In the genomic region with DNA sequence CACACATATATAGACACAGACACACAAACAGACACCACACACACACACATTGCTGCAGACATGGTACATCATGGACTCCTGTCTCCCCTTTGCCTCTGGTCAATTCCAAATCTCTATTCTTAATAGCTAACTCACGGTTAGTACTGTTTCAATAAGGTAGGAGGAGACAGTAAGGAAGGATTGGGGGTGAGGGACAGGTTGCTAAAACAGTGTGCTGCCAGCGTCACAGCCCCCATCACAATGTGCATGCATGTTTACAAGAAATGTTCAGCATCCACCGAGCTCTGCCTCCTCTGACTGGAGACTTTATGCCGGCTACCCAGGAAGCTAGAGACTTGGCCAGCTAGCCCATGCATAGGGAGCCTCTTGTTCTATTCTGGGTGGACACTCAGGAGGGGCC, we compare ENCODE assay signal across 15 mouse cellular contexts. TPM values are rescaled to one million over a fixed set of nuclear protein-coding genes. Genes with fewer than 3 reads are reported as not detected.
DNase-seq lines count a peak whose midpoint lies in the region; ATAC-seq and TF ChIP-seq lines count a peak whose summit lies in the region.
"Had no signal": no experiment of that assay in that cellular context is flagged by ENCODE, and none has a peak within 500 bp of the region (broad histone marks: within the 10 kb centered on the region; RNA-seq: fewer than 3 reads in every experiment).

No protein-coding gene starts in this region.

- peaks cover under 1% of the 10 kb centered on the region; the same call in 1 of the 2 replicates for H3K36me3 ChIP-seq in hindbrain, embryonic 13.5 days
- peaks cover 4% of the 10 kb centered on the region for H3K36me3 ChIP-seq in hindbrain, embryonic 10.5 days
- H3K36me3 ChIP-seq in hindbrain, postnatal 0 days (ENCODE audit: insufficient read depth, low read length): no peaks in the 10 kb centered on the region
- H3K36me3 ChIP-seq: liver, embryonic 12.5 days had no signal

- no peaks in the 10 kb centered on the region for H3K9me3 ChIP-seq in hindbrain, embryonic 13.5 days
- no peaks in the 10 kb centered on the region for H3K9me3 ChIP-seq in hindbrain, embryonic 10.5 days
- no peaks in the 10 kb centered on the region for H3K9me3 ChIP-seq in hindbrain, postnatal 0 days (ENCODE audit: low read length)
- H3K9me3 ChIP-seq: embryonic facial prominence, embryonic 12.5 days; liver, embryonic 12.5 days had no signal

- no peak for DNase-seq in hindbrain, embryonic 10.5 days (ENCODE audit: low spot score)
- peak; percentile 15 for DNase-seq in thymus, postnatal 0 days (ENCODE audit: low spot score)
- DNase-seq in thymus, adult 18-20 months: no peak
- DNase-seq in hindbrain, postnatal 0 days (ENCODE audit: low spot score): no peak
- no peak for DNase-seq in adrenal gland, adult 8-10 months
- DNase-seq in urinary bladder, postnatal 14 days (ENCODE audit: low spot score): no peak
- DNase-seq in urinary bladder, postnatal 36 days (ENCODE audit: low spot score in 2 of 2): no peak
- DNase-seq: cerebellum, postnatal 25 days; kidney, adult 9 months; right cerebral cortex, postnatal 25 days had no signal

- peak overlapping the region; percentile 59 for H3K9ac ChIP-seq in hindbrain, embryonic 13.5 days
- H3K9ac ChIP-seq in hindbrain, postnatal 0 days (replicated peaks; ENCODE audit: low read length): 0 out of 2 replicates have a peak overlapping the region, but pooled peaks have one; percentile 18
- H3K9ac ChIP-seq: embryonic facial prominence, embryonic 12.5 days; liver, embryonic 12.5 days had no signal

- no peak overlapping the region for H3K27ac ChIP-seq in hindbrain, embryonic 13.5 days
- no peak overlapping the region for H3K27ac ChIP-seq in hindbrain, embryonic 10.5 days
- H3K27ac ChIP-seq in hindbrain, postnatal 0 days: no peak overlapping the region
- H3K27ac ChIP-seq: embryonic facial prominence, embryonic 12.5 days; liver, embryonic 12.5 days had no signal

- ATAC-seq in hindbrain, embryonic 13.5 days (ENCODE audit: low FRiP score): no peak
- 0 out of 2 replicates have a peak, but pooled peaks have one; percentile 27 for ATAC-seq in hindbrain, postnatal 0 days
- ATAC-seq: liver, embryonic 12.5 days had no signal

- H3K4me2 ChIP-seq in hindbrain, embryonic 13.5 days: peak overlapping the region; percentile 79
- peak overlapping the region; percentile 19; the same call in 1 of the 2 replicates for H3K4me2 ChIP-seq in hindbrain, postnatal 0 days (ENCODE audit: low read depth, low read length)
- H3K4me2 ChIP-seq: embryonic facial prominence, embryonic 12.5 days; liver, embryonic 12.5 days had no signal

- peaks cover 95% of the 10 kb centered on the region for H3K4me1 ChIP-seq in hindbrain, embryonic 13.5 days (replicated peaks)
- H3K4me1 ChIP-seq in hindbrain, embryonic 10.5 days (replicated peaks): peaks cover 49% of the 10 kb centered on the region
- 0 out of 2 replicates have a peak, but pooled peaks cover 5% of the 10 kb centered on the region for H3K4me1 ChIP-seq in hindbrain, postnatal 0 days (ENCODE audit: insufficient read depth, low read length)
- H3K4me1 ChIP-seq: liver, embryonic 12.5 days had no signal

- peak overlapping the region; percentile 15 for H3K4me3 ChIP-seq in hindbrain, embryonic 13.5 days
- no peak overlapping the region for H3K4me3 ChIP-seq in hindbrain, embryonic 10.5 days
- no peak overlapping the region for H3K4me3 ChIP-seq in hindbrain, postnatal 0 days (ENCODE audit: low read length)
- H3K4me3 ChIP-seq: embryonic facial prominence, embryonic 12.5 days; liver, embryonic 12.5 days had no signal

- peaks cover under 1% of the 10 kb centered on the region; the same call in 1 of the 2 replicates for H3K27me3 ChIP-seq in hindbrain, embryonic 13.5 days
- H3K27me3 ChIP-seq in hindbrain, embryonic 10.5 days (ENCODE audit: insufficient read depth, poor library complexity, severe bottlenecking): peaks cover 74% of the 10 kb centered on the region
- H3K27me3 ChIP-seq in hindbrain, postnatal 0 days (ENCODE audit: insufficient read depth, low read length): peaks cover 4% of the 10 kb centered on the region; the same call in 1 of the 2 replicates
- H3K27me3 ChIP-seq: embryonic facial prominence, embryonic 12.5 days had no signal

- WGBS in hindbrain, embryonic 13.5 days: 61% methylated on average over 4 of the region's 4 CpGs
- 78% methylated on average over 4 of the region's 4 CpGs for WGBS in hindbrain, embryonic 10.5 days
- WGBS in hindbrain, postnatal 0 days: 42% methylated on average over 4 of the region's 4 CpGs

- no peak for TF ChIP-seq CTCF in hindbrain, postnatal 0 days (IDR thresholded peaks at IDR 0.05; ENCODE audit: low read depth)

RNA-seq across cellular contexts. Expression of a gene that starts 9.0 kb away (rescaled TPM):
- 27.0 and 31.0 TPM in 2 replicates for polyA plus RNA-seq in hindbrain, embryonic 13.5 days (2015; fragmentation: Nextera tagmentation; extraction: Ambion mirVana)
- polyA plus RNA-seq in hindbrain, embryonic 10.5 days (2016; fragmentation: Nextera tagmentation; extraction: Ambion mirVana): 3.0 and 3.3 TPM in 2 replicates
- polyA plus RNA-seq in thymus, postnatal 0 days (2015; fragmentation: Nextera tagmentation; extraction: Ambion mirVana): 110 and 156 TPM in 2 replicates
- 30.0 and 31.6 TPM in 2 replicates for total RNA-seq in hindbrain, postnatal 0 days (2014; rRNA removed)
- 9.8 and 12.0 TPM in 2 replicates for polyA plus RNA-seq in hindbrain, postnatal 0 days (2015; fragmentation: Nextera tagmentation; extraction: Ambion mirVana)
- under 1 TPM; 0.17 to 0.80 (median 0.55) TPM for total RNA-seq in adrenal gland, adult 8-10 months (2022)
- total RNA-seq: granulocyte monocyte progenitor cell, adult 5-6 weeks had no signal
- polyA plus RNA-seq: C2C12 had no signal
